Mouse (Mus musculus) forebrain, embryonic 13.5 days (tissue): ENCODE results near the gene Plac8. TPM values are rescaled to one million over a fixed set of nuclear protein-coding genes. Genes with fewer than 3 reads are reported as not detected.

Experiments
- ATAC-seq: fragments of 200-750 bp; cut with Nextera tagmentation; 2 replicates; pipeline ENCODE4 v1.8.0; 2017
- H3K27ac ChIP-seq: fragments of 300-500 bp; sonication (generic); 2 replicates; pipeline ENCODE4 v1.5.1; 2015; ENCODE audit warnings: inconsistent platforms, mild to moderate bottlenecking, moderate library complexity
- H3K27me3 ChIP-seq: fragments of 300-500 bp; sonication (generic); 2 replicates; pipeline ENCODE4 v1.6.1; 2015; ENCODE audit warnings: mild to moderate bottlenecking, inconsistent platforms
- H3K36me3 ChIP-seq: fragments of 300-500 bp; sonication (generic); 2 replicates; pipeline ENCODE4 v1.6.1; 2015; ENCODE audit warnings: mild to moderate bottlenecking, inconsistent platforms; ENCODE audit not compliant: poor library complexity, severe bottlenecking
- H3K4me1 ChIP-seq: fragments of 300-500 bp; sonication (generic); 2 replicates; pipeline ENCODE4 v1.6.1; 2015; ENCODE audit warnings: inconsistent platforms
- H3K4me2 ChIP-seq: fragments of 300-500 bp; sonication (generic); 2 replicates; pipeline ENCODE4 v1.6.1; 2015; ENCODE audit warnings: inconsistent platforms, mild to moderate bottlenecking, moderate library complexity
- H3K4me3 ChIP-seq: fragments of 300-500 bp; sonication (generic); 2 replicates; pipeline ENCODE4 v1.5.1; 2015; ENCODE audit warnings: mild to moderate bottlenecking, inconsistent platforms
- H3K9ac ChIP-seq: fragments of 300-500 bp; sonication (generic); 2 replicates; pipeline ENCODE4 v1.6.1; 2015; ENCODE audit warnings: mild to moderate bottlenecking, inconsistent platforms
- H3K9me3 ChIP-seq: fragments of 300-500 bp; sonication (generic); replicated peaks from 2 replicates; pipeline ENCODE4 v1.6.1; 2016; ENCODE audit warnings: inconsistent platforms
- WGBS: fragments of 180-500 bp; shearing (Covaris S2); methylation state at CpG from one replicate; pipeline ENCODE4 v1.1.7; 2015; 5-methylcytosine and 5-hydroxymethylcytosine counted together
- polyA plus RNA-seq: library from polyadenylated mRNA; unstranded; fragments of >200 nt; fragmentation: Nextera tagmentation; extraction: Ambion mirVana; gene quantifications from 2 replicates; pipeline ENCODE4 v1.2.1, GENCODE M21; 2015

Gene Plac8
- 0.34 and 0.46 TPM in 2 replicates for polyA plus RNA-seq

DNA sequence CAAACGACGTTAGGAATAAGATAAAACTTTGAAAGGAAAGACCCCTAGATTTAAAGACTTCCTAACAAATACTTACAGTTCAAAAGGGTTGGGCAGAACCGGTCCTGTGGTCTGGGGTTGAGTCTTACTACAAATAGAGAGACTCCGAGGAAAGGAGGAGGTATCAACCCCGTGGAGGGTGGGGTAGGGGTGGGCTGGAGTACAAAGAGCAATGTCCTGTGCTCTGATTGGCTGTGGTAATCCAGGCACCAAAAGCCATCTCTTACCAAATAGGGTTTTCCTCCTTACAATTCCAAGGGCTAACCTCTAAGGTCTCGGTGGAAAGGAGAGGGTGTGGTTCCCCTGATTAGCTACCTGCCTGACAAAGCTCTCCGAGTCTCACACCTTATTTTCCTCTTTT is at the start of gene Plac8:
Gene Plac8, minus strand, starts transcription at position 177 of the 400 bp plus-strand sequence.
- Histone ChIP-seq H3K4me1 (no peaks in the 10 kb centered on the region), H3K27me3 (no peaks in the 10 kb centered on the region), H3K36me3 (no peaks in the 10 kb centered on the region), H3K9me3 (no peaks in the 10 kb centered on the region), H3K9ac (no peak within 1 kb of the TSS), H3K4me3 (no peak within 1 kb of the TSS), H3K27ac (no peak within 1 kb of the TSS), H3K4me2 (no peak within 1 kb of the TSS)
- no peak for ATAC-seq
- 37% methylated on average over 7 of the region's 7 CpGs for WGBS

DNA sequence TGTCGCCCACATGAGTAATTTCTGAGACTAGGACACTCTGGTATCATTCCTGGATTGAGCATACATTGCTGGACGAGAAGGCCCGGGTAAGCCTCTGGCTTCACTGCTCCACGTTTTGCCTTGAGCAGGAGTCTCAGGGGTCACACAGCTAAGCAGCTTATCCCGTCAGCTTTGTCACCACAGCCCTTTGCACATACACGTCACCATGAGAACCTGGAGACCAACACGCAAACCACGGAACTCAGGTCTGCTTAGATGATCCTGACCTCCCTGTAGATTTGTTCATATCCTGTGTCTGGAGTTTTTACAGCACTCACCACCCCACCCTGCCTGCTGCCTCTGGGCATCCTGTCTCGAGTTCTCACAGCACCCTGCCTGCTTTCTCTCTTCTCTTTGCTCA is 48.9 kb upstream of the Plac8 start:
- no peaks in the 10 kb centered on the region for H3K4me1 ChIP-seq
- WGBS: 66% methylated on average over 9 of the region's 9 CpGs
- H3K9me3 ChIP-seq: no peaks in the 10 kb centered on the region
- no peak overlapping the region for H3K9ac ChIP-seq
- no peak overlapping the region for H3K4me3 ChIP-seq
- no peak overlapping the region for H3K27ac ChIP-seq
- H3K36me3 ChIP-seq: no peaks in the 10 kb centered on the region
- no peak for ATAC-seq
- no peak overlapping the region for H3K4me2 ChIP-seq
- H3K27me3 ChIP-seq: no peaks in the 10 kb centered on the region

DNA sequence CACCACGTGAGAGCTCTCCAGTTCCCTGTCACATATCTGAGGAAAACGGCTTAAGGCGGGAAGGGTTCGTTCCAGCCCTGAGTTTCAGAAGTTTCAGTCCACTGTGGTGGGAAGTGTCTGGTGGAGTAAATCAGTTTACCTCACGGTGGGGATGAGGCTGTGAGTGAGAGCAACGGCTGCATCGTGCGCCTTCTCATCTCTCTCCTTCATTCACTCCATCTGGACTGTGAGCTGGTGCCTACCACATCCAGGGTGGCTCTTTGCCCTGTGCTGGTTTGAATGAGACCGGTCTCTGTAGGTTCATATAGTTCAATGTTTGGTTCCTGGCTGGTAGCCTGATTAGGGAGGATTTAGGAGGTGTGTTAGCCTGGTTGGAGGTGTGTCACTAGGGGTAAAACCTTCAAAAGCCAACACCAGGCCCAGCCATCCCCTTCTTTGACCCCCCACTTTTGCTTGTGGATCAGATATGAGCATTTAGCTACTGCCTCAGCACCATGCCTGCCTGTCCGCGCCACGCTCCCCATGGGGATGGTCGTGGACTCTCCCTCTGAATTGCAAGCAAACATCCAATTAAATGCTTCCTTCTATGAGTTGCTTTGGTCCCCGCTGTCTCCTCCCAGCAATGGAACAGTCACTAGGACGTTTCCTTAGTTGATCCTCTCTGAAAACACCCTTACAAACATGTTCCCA is 47.7 kb upstream of the Plac8 start:
- H3K27me3 ChIP-seq: no peaks in the 10 kb centered on the region
- H3K9me3 ChIP-seq: no peaks in the 10 kb centered on the region
- no peaks in the 10 kb centered on the region for H3K4me1 ChIP-seq
- no peak overlapping the region for H3K4me2 ChIP-seq
- no peak for ATAC-seq
- H3K9ac ChIP-seq: no peak overlapping the region
- WGBS: 91% methylated on average over 15 of the region's 15 CpGs
- H3K4me3 ChIP-seq: no peak overlapping the region
- H3K36me3 ChIP-seq: no peaks in the 10 kb centered on the region
- no peak overlapping the region for H3K27ac ChIP-seq

DNA sequence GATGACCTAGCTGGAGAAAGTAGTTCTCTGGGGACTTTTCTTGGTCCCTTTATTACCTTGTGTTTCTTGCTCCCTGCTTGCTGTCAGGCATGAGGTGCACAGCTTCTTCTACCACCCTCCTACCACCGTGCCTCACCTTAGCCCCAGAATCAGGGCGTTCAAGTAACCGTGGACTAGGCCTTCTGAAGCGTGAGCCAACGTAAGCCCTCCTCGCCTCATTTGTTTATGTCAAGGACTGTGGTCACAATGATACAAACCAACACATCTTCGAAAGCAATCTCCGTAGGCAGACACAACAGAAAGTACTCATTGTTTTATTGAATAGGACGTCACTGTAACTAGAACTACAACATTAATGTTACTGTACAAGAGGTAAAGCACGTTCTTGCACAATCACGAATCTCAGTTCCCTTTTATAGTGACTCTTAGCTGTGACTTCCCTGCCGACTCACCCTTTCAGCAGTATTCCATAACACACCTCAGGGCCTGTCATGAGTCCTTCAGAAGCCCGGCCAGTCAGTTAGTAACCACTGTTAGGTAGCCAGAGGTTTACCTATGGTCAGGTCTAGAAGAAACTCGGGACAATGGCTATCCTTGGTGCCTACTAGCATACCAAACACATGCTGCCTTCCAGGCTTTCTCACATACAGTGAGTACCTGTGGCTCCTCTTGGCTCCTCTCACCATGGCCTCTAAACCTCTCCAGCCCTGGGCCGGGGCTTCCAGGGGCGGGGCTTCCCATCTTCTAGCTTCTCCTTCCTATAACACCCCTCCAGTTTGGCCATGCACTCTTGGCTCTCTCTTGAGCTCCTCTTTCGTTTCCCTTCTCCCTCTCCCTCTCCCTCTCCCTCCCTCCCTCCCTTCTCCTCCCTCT is 42.1 kb upstream of the Plac8 start:
- Histone ChIP-seq H3K9me3 (no peaks in the 10 kb centered on the region), H3K4me1 (no peaks in the 10 kb centered on the region), H3K4me2 (no peak overlapping the region), H3K9ac (no peak overlapping the region), H3K36me3 (no peaks in the 10 kb centered on the region), H3K4me3 (no peak overlapping the region), H3K27ac (no peak overlapping the region), H3K27me3 (no peaks in the 10 kb centered on the region)
- 88% methylated on average over 17 of the region's 17 CpGs for WGBS
- no peak for ATAC-seq

DNA sequence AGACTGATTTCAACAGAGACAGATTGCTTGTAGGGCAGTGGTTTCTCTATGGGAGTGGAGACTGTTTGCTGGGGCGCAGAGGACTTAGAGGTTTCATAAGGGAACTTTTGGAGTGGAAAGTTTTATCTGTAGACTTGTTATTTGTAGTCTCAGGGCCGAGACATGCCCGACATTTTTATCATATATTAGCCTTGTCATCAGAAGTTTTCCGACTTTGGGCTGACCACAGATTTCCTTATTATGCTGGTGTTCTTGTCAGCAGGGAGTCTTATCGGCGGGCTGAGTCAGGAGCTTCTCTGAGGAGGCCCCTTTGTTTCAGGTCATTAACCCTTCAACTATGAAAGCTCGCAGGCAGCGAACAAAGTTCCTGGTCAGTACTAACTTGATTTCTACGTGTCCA is 35.8 kb upstream of the Plac8 start:
- ATAC-seq: no peak
- H3K36me3 ChIP-seq: no peaks in the 10 kb centered on the region
- no peaks in the 10 kb centered on the region for H3K27me3 ChIP-seq
- WGBS: 86% methylated on average over 9 of the region's 9 CpGs
- no peaks in the 10 kb centered on the region for H3K9me3 ChIP-seq
- H3K4me3 ChIP-seq: no peak overlapping the region
- no peak overlapping the region for H3K27ac ChIP-seq
- no peak overlapping the region for H3K4me2 ChIP-seq
- H3K9ac ChIP-seq: no peak overlapping the region
- H3K4me1 ChIP-seq: no peaks in the 10 kb centered on the region

DNA sequence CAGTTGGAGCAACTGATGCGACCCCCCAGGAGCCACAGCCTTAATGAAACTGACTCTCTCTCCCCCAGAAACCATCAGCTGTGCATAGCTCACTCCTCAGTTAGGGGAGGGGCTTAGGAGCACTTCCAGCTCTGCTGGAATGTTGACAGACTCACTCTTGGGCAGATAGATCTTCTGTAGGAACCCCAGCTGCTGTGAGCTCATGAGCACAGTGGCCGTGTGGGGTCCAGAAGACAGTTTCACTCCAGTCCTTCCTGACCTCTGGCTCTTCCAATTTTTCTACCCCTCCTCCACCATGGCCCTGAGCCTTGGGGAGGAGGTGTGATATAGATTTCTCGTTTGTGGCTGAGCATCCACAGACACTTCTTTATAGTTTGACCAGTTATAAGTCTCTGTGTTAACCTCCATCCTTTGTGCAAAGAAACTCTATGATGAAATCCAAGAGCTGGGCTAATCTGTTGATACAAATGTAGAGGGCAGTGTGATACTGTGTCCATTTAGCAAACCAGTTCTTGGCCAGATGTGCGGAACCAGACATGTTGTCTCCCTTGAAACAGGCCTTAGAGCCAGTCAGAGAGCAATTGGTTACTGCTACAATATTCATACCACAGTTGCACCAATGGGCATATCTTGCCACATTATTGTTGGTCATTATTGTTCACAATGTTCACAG is 35.2 kb upstream of the Plac8 start:
- H3K4me2 ChIP-seq: no peak overlapping the region
- H3K4me1 ChIP-seq: no peaks in the 10 kb centered on the region
- no peaks in the 10 kb centered on the region for H3K9me3 ChIP-seq
- no peak overlapping the region for H3K27ac ChIP-seq
- H3K36me3 ChIP-seq: no peaks in the 10 kb centered on the region
- WGBS: 72% methylated on average over 4 of the region's 4 CpGs
- no peak overlapping the region for H3K4me3 ChIP-seq
- no peak for ATAC-seq
- no peak overlapping the region for H3K9ac ChIP-seq
- no peaks in the 10 kb centered on the region for H3K27me3 ChIP-seq

DNA sequence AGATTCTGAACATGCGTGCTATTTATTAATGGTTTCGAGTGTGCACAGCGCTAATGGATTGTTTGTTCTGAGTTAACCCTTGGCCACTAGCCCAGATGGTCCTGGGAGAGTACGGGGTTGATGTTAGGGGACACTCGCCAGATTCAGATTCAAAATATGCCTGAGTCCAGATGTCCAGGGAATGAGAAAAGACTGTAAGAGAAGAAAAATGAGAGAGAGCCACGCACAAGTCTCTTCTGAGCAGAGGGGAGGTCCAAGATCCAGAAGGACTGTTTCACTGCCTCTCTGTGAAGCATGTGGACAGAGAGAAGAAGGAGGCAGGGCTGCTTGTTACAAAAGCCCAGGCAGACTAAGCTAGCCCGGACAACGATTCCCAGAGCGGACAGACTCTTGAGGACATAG is 33.8 kb upstream of the Plac8 start:
- H3K27me3 ChIP-seq: no peaks in the 10 kb centered on the region
- 78% methylated on average over 9 of the region's 9 CpGs for WGBS
- no peaks in the 10 kb centered on the region for H3K4me1 ChIP-seq
- no peak overlapping the region for H3K27ac ChIP-seq
- H3K4me2 ChIP-seq: no peak overlapping the region
- no peaks in the 10 kb centered on the region for H3K9me3 ChIP-seq
- no peak overlapping the region for H3K9ac ChIP-seq
- no peak overlapping the region for H3K4me3 ChIP-seq
- H3K36me3 ChIP-seq: no peaks in the 10 kb centered on the region
- ATAC-seq: no peak

DNA sequence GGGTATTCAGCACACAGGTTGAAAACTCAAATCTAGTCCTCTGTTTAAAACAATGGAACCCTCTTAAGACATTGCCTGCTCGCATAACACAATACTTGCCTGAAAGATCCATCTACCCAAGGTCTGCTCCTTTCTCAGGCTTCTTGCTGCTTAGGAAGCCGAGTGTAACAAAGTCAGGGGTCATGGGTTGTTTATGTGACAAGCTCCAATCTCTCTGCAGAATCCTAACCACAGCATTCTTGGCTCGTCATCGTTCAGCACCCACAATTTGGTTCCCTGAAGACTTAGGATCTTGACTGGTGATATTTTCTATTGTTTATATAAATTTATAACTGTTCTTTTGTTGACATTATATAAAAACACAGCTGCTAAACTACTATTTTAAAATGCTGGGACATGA is 32.0 kb upstream of the Plac8 start:
- 73% methylated on average over 4 of the region's 4 CpGs for WGBS

DNA sequence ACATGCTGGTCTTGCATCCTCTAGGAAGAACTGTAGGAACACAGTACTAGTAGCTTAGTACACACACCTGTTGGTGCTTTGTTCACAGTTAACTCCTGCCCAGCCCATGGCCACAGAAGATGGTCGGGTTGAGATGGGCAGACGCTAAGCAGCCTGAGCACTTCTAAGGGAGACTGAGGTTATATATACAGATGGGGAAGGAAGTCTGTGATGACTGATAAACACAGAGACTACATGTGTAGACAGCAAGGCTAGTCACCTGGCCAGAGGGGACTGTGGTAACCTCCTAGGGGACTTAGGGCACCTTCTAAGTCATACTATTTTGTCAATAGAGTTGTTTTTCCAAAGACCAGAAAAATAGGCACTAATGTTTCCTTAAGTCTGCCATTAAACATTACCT is 29.8 kb upstream of the Plac8 start:
- ATAC-seq: no peak
- Histone ChIP-seq H3K4me3 (no peak overlapping the region), H3K27ac (no peak overlapping the region), H3K9ac (no peak overlapping the region), H3K36me3 (no peaks in the 10 kb centered on the region), H3K9me3 (no peaks in the 10 kb centered on the region), H3K4me2 (no peak overlapping the region), H3K4me1 (no peaks in the 10 kb centered on the region), H3K27me3 (no peaks in the 10 kb centered on the region)
- 87% methylated on average over 2 of the region's 2 CpGs for WGBS

More for the DNA sequence above, 32.0 kb upstream of the Plac8 start:
- ATAC-seq: no peak
- H3K36me3 ChIP-seq: no peaks in the 10 kb centered on the region
- H3K9ac ChIP-seq: no peak overlapping the region
- no peaks in the 10 kb centered on the region for H3K4me1 ChIP-seq
- H3K4me3 ChIP-seq: no peak overlapping the region
- no peaks in the 10 kb centered on the region for H3K9me3 ChIP-seq
- H3K27me3 ChIP-seq: no peaks in the 10 kb centered on the region
- no peak overlapping the region for H3K4me2 ChIP-seq
- no peak overlapping the region for H3K27ac ChIP-seq

DNA sequence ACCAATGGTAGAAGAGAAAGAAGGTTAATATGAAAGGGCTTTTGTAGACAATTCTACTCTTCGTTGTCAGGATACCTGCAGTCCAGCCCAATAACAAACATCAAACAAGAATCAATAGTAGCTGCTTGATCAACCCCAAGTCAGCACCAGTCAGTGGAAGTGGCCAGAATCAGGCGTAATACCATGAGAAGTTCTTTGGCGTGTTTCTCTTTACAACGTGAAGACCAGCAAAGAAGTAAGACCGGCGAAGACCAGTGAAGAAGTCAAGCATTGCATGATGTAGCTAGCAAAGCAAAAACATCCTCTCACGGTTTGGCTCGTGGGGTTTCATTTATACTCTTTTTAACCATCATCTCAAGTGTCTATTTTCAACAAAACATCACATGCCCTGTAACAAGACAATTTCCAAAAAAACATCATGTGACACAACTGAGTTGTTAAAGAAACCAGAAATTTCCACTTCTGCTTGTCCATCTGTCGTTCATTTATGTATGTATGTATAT is 27.0 kb upstream of the Plac8 start:
- Histone ChIP-seq H3K27ac (no peak overlapping the region), H3K9ac (no peak overlapping the region), H3K27me3 (no peaks in the 10 kb centered on the region), H3K4me1 (no peaks in the 10 kb centered on the region), H3K9me3 (no peaks in the 10 kb centered on the region), H3K4me2 (no peak overlapping the region), H3K36me3 (no peaks in the 10 kb centered on the region), H3K4me3 (no peak overlapping the region)
- WGBS: 94% methylated on average over 9 of the region's 9 CpGs
- ATAC-seq: no peak

DNA sequence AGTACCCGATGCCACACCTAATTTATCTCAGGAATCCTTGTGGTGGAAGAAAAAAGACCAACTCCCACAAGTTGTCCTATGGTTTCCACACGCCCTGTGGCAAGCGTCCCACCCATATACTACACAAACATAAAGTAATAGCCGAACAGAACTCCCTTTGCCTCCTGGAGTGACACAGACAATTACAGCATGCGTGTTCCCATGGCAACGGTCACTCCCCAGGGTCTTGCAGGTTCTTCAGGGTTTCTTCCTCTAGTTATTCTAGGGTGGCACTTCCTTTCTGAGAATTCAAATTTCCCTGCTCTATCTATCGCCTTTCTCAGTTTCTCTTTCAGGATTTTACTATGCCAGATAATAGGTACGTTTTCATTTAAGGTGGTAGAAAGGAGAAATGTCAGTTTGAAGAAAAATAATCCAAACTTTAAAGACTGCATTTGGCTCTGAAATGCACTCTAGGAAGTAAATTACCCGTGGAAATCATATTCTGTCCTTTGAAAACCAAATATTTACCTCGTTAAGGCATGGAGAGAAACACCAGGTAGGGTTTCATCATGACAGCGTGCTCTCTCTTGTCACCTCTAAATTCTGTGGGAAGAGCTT is 25.9 kb upstream of the Plac8 start:
- Histone ChIP-seq H3K9ac (no peak overlapping the region), H3K9me3 (peaks cover 6% of the 10 kb centered on the region), H3K36me3 (no peaks in the 10 kb centered on the region), H3K4me3 (no peak overlapping the region), H3K4me1 (no peaks in the 10 kb centered on the region), H3K27ac (no peak overlapping the region), H3K27me3 (no peaks in the 10 kb centered on the region), H3K4me2 (no peak overlapping the region)
- WGBS: 65% methylated on average over 11 of the region's 11 CpGs
- ATAC-seq: no peak

DNA sequence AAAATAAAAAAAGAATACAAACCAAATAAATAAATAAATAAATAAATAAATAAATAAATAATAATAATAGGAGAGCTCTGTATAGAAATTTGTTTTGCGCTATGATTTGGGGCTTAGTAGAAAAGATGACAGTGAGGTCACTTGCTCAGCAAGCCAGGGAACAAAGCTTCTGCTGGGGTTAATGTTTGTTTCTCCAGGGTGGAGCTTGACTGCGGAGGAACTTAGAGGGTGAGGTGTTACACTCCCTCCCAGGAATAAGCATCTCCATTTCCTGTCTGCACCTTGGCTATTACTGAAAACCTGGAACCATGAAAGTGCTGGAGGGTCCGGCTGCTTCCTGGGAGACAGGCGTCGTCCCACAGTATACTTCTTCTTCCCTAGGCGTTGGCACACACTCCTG is 24.0 kb upstream of the Plac8 start:
- no peaks in the 10 kb centered on the region for H3K36me3 ChIP-seq
- WGBS: 90% methylated on average over 6 of the region's 6 CpGs
- H3K4me1 ChIP-seq: no peaks in the 10 kb centered on the region
- no peak for ATAC-seq
- no peak overlapping the region for H3K27ac ChIP-seq
- H3K4me2 ChIP-seq: no peak overlapping the region
- H3K27me3 ChIP-seq: no peaks in the 10 kb centered on the region
- no peak overlapping the region for H3K9ac ChIP-seq
- no peak overlapping the region for H3K4me3 ChIP-seq
- peaks cover 6% of the 10 kb centered on the region for H3K9me3 ChIP-seq
